In genomic region chr17:68642521-68643088, GRCm38 (mm10) we compare ENCODE assay signal across 28 mouse cellular contexts.
A peak's percentile ranks its signal among the peaks of the same experiment; 100 is the strongest.
DNase-seq lines count a peak whose midpoint lies in the region; ATAC-seq and TF ChIP-seq lines count a peak whose summit lies in the region.
"Had no signal": no experiment of that assay in that cellular context is flagged by ENCODE, and none has a peak within 500 bp of the region (broad histone marks: within the 10 kb centered on the region; RNA-seq: fewer than 3 reads in every experiment).

No protein-coding gene starts in this region.

- no peaks in the 10 kb centered on the region for H3K27me3 ChIP-seq in forebrain, postnatal 0 days (ENCODE audit: insufficient read depth, low read length)
- H3K27me3 ChIP-seq in forebrain, embryonic 15.5 days, result no peaks in the 10 kb centered on the region
- H3K27me3 ChIP-seq: embryonic facial prominence, embryonic 13.5 days; forebrain, embryonic 12.5 days; heart, embryonic 12.5 days; heart, embryonic 15.5 days; hindbrain, embryonic 13.5 days had no signal

- H3K4me2 ChIP-seq in forebrain, postnatal 0 days (ENCODE audit: low read depth), result no peak overlapping the region
- no peak overlapping the region for H3K4me2 ChIP-seq in forebrain, embryonic 15.5 days (replicated peaks)
- H3K4me2 ChIP-seq: embryonic facial prominence, embryonic 13.5 days; forebrain, embryonic 12.5 days; heart, embryonic 12.5 days; heart, embryonic 15.5 days; hindbrain, embryonic 13.5 days had no signal

- no peaks in the 10 kb centered on the region for H3K4me1 ChIP-seq in forebrain, postnatal 0 days (ENCODE audit: insufficient read depth)
- no peaks in the 10 kb centered on the region for H3K4me1 ChIP-seq in forebrain, embryonic 15.5 days
- H3K4me1 ChIP-seq: embryonic facial prominence, embryonic 10.5 days; embryonic facial prominence, embryonic 13.5 days; forebrain, embryonic 12.5 days; heart, embryonic 12.5 days; heart, embryonic 15.5 days; hindbrain, embryonic 10.5 days; hindbrain, embryonic 13.5 days had no signal

- no peaks in the 10 kb centered on the region for H3K9me3 ChIP-seq in forebrain, postnatal 0 days (ENCODE audit: low read length)
- H3K9me3 ChIP-seq in forebrain, embryonic 15.5 days, result no peaks in the 10 kb centered on the region
- H3K9me3 ChIP-seq: embryonic facial prominence, embryonic 10.5 days; embryonic facial prominence, embryonic 13.5 days; forebrain, embryonic 12.5 days; heart, embryonic 12.5 days; heart, embryonic 15.5 days; hindbrain, embryonic 10.5 days; hindbrain, embryonic 13.5 days had no signal

- H3K9ac ChIP-seq in forebrain, postnatal 0 days, result no peak overlapping the region
- H3K9ac ChIP-seq in forebrain, embryonic 15.5 days (replicated peaks), result no peak overlapping the region
- H3K9ac ChIP-seq: embryonic facial prominence, embryonic 13.5 days; forebrain, embryonic 12.5 days; heart, embryonic 12.5 days; heart, embryonic 15.5 days; hindbrain, embryonic 13.5 days had no signal

- intact Hi-C loops in left cerebral cortex, postnatal 36 days (cut with DNase I), result loop anchor here (10.0 kb wide), 1 partner anchor 112 kb away; no protein-coding TSS in a partner anchor

- no peaks in the 10 kb centered on the region for H3K36me3 ChIP-seq in forebrain, postnatal 0 days (ENCODE audit: insufficient read depth)
- no peaks in the 10 kb centered on the region for H3K36me3 ChIP-seq in forebrain, embryonic 15.5 days
- H3K36me3 ChIP-seq: embryonic facial prominence, embryonic 10.5 days; embryonic facial prominence, embryonic 13.5 days; forebrain, embryonic 12.5 days; heart, embryonic 12.5 days; heart, embryonic 15.5 days; hindbrain, embryonic 10.5 days; hindbrain, embryonic 13.5 days had no signal

- no peak overlapping the region for H3K4me3 ChIP-seq in forebrain, postnatal 0 days (ENCODE audit: low read depth, low read length)
- H3K4me3 ChIP-seq in forebrain, embryonic 15.5 days, result no peak overlapping the region
- H3K4me3 ChIP-seq: embryonic facial prominence, embryonic 10.5 days; embryonic facial prominence, embryonic 13.5 days; erythroblast, embryonic 14.5 days; forebrain, embryonic 12.5 days; heart, embryonic 12.5 days; heart, embryonic 15.5 days; hindbrain, embryonic 10.5 days; hindbrain, embryonic 13.5 days had no signal

- ATAC-seq in forebrain, postnatal 0 days, result peak; percentile 12
- no peak for ATAC-seq in forebrain, embryonic 15.5 days (replicated peaks)
- ATAC-seq: forebrain, embryonic 16.5 days; hindbrain, embryonic 16.5 days had no signal

- no peak for TF ChIP-seq CTCF in forebrain, postnatal 0 days (IDR thresholded peaks at IDR 0.05; ENCODE audit: low read depth)

- no peak for DNase-seq in forebrain, postnatal 0 days
- peak; percentile 8 for DNase-seq in left cerebral cortex, adult 11 months (ENCODE audit: low spot score)
- no peak for DNase-seq in left cerebral cortex, postnatal 36 days (ENCODE audit: low spot score in 2 of 2)
- DNase-seq in right cerebral cortex, adult 18-20 months, result peak; percentile 15
- no peak for DNase-seq in right cerebral cortex, postnatal 4 days
- no peak for DNase-seq in layer of hippocampus, postnatal 36 days
- DNase-seq: adrenal gland, postnatal 10 days; adrenal gland, postnatal 36 days; cerebellum, adult 11 months; cerebellum, adult 2 months; cerebellum, adult 9-11 months; cerebellum, postnatal 25 days; embryo, embryonic 11 days; gastrocnemius, postnatal 25 days; heart, adult 18-20 months; heart, postnatal 10 days; heart, postnatal 36 days had no signal

- no peak overlapping the region for H3K27ac ChIP-seq in forebrain, postnatal 0 days (ENCODE audit: low read depth, low read length)
- H3K27ac ChIP-seq in forebrain, embryonic 15.5 days (replicated peaks), result no peak overlapping the region
- H3K27ac ChIP-seq: embryonic facial prominence, embryonic 10.5 days; embryonic facial prominence, embryonic 13.5 days; forebrain, embryonic 12.5 days; heart, embryonic 15.5 days; hindbrain, embryonic 10.5 days; hindbrain, embryonic 13.5 days had no signal

- WGBS in forebrain, postnatal 0 days, result 72% methylated on average over 5 of the region's 5 CpGs
- WGBS in forebrain, embryonic 15.5 days, result 78% methylated on average over 5 of the region's 5 CpGs

Comparison
In these comparisons a context has a peak if more than half of its experiments do, and no peak if none do; other contexts are left out.
1. DNase-seq: peak in left cerebral cortex, adult 11 months (single experiment) and right cerebral cortex, adult 18-20 months (single experiment); none in forebrain, postnatal 0 days (single experiment), left cerebral cortex, postnatal 36 days (0 of 2), right cerebral cortex, postnatal 4 days (single experiment) and layer of hippocampus, postnatal 36 days (0 of 2).